In genomic region chr3:9340344-9340743, GRCm38 (mm10) we compare ENCODE assay signal across 8 mouse cellular contexts.
DNase-seq lines count a peak whose midpoint lies in the region; ATAC-seq and TF ChIP-seq lines count a peak whose summit lies in the region.

No protein-coding gene starts in this region.

- 0 out of 2 replicates have a peak, but pooled peaks cover 9% of the 10 kb centered on the region for H3K4me1 ChIP-seq in kidney, postnatal 0 days (replicated peaks; ENCODE audit: insufficient read depth, low read length)
- peaks cover 8% of the 10 kb centered on the region for H3K4me1 ChIP-seq in forebrain, embryonic 11.5 days (replicated peaks; ENCODE audit: control insufficient read depth, insufficient read depth, low read length)
- peaks cover 4% of the 10 kb centered on the region for H3K4me1 ChIP-seq in intestine, embryonic 16.5 days (ENCODE audit: control insufficient read depth, insufficient read depth, low read length)
- peaks cover 5% of the 10 kb centered on the region; the same call in 1 of the 2 replicates for H3K4me1 ChIP-seq in neural tube, embryonic 14.5 days (ENCODE audit: control insufficient read depth, insufficient read depth, low read length)

- H3K4me3 ChIP-seq in kidney, postnatal 0 days (replicated peaks; ENCODE audit: low read depth, low read length) = peak overlapping the region; percentile 24
- peak overlapping the region; percentile 23; the same call in 1 of the 2 replicates for H3K4me3 ChIP-seq in forebrain, embryonic 11.5 days (ENCODE audit: low read depth, low read length)
- peak overlapping the region; percentile 45 for H3K4me3 ChIP-seq in intestine, embryonic 16.5 days (ENCODE audit: low read length)
- H3K4me3 ChIP-seq in neural tube, embryonic 14.5 days (ENCODE audit: low read depth, low read length) = peak overlapping the region; percentile 27

- WGBS in kidney, postnatal 0 days = 20% methylated on average over 4 of the region's 4 CpGs
- 34% methylated on average over 4 of the region's 4 CpGs for WGBS in forebrain, embryonic 11.5 days
- 30% methylated on average over 4 of the region's 4 CpGs for WGBS in intestine, embryonic 16.5 days
- 30% methylated on average over 4 of the region's 4 CpGs for WGBS in neural tube, embryonic 14.5 days

- no peak for DNase-seq in kidney, postnatal 0 days (ENCODE audit: low spot score)
- DNase-seq in kidney, postnatal 4 days = no peak
- DNase-seq in forebrain, embryonic 11.5 days (ENCODE audit: low spot score) = no peak
- no peak for DNase-seq in spleen, adult 12 weeks (ENCODE audit: low spot score)
- DNase-seq in thymus, postnatal 25 days = no peak
- DNase-seq in right cerebral cortex, adult 18-20 months = no peak

- H3K36me3 ChIP-seq in kidney, postnatal 0 days (ENCODE audit: insufficient read depth, low read length) = no peaks in the 10 kb centered on the region
- no peaks in the 10 kb centered on the region for H3K36me3 ChIP-seq in forebrain, embryonic 11.5 days (ENCODE audit: control insufficient read depth, insufficient read depth, low read length)
- H3K36me3 ChIP-seq in intestine, embryonic 16.5 days (ENCODE audit: control insufficient read depth, insufficient read depth, low read length) = no peaks in the 10 kb centered on the region
- no peaks in the 10 kb centered on the region for H3K36me3 ChIP-seq in neural tube, embryonic 14.5 days (ENCODE audit: control insufficient read depth, insufficient read depth, low read length)

- no peak for ATAC-seq in kidney, postnatal 0 days (replicated peaks; ENCODE audit: low FRiP score, low read depth)
- ATAC-seq in forebrain, embryonic 11.5 days (replicated peaks; ENCODE audit: low FRiP score) = no peak
- ATAC-seq in intestine, embryonic 16.5 days = peak; percentile 47; the same call in 1 of the 2 replicates
- peak; percentile 57; the same call in 1 of the 2 replicates for ATAC-seq in neural tube, embryonic 14.5 days (ENCODE audit: low read depth)

- H3K27me3 ChIP-seq in kidney, postnatal 0 days (ENCODE audit: insufficient read depth, low read length) = no peaks in the 10 kb centered on the region
- H3K27me3 ChIP-seq in forebrain, embryonic 11.5 days (ENCODE audit: control insufficient read depth, insufficient read depth, low read length) = peaks cover 8% of the 10 kb centered on the region; the same call in 1 of the 2 replicates
- H3K27me3 ChIP-seq in intestine, embryonic 16.5 days (replicated peaks; ENCODE audit: control insufficient read depth, insufficient read depth, low read length) = 0 out of 2 replicates have a peak, but pooled peaks cover 2% of the 10 kb centered on the region
- peaks cover 3% of the 10 kb centered on the region for H3K27me3 ChIP-seq in neural tube, embryonic 14.5 days (ENCODE audit: control insufficient read depth, insufficient read depth, low read length)

- H3K4me2 ChIP-seq in kidney, postnatal 0 days (ENCODE audit: low read length) = peak overlapping the region; percentile 70
- H3K4me2 ChIP-seq in forebrain, embryonic 11.5 days (ENCODE audit: low read depth, low read length, severe bottlenecking) = peak overlapping the region; percentile 43; the same call in 1 of the 2 replicates
- peak overlapping the region; percentile 90 for H3K4me2 ChIP-seq in intestine, embryonic 16.5 days (ENCODE audit: low read depth, low read length)
- H3K4me2 ChIP-seq in neural tube, embryonic 14.5 days (ENCODE audit: low read depth, low read length) = peak overlapping the region; percentile 67

- H3K9ac ChIP-seq in kidney, postnatal 0 days (ENCODE audit: low read depth, low read length) = no peak overlapping the region
- peak overlapping the region; percentile 12; the same call in 1 of the 2 replicates for H3K9ac ChIP-seq in forebrain, embryonic 11.5 days (ENCODE audit: low read length)
- peak overlapping the region; percentile 62; the same call in 1 of the 2 replicates for H3K9ac ChIP-seq in intestine, embryonic 16.5 days (ENCODE audit: low read depth, low read length)
- H3K9ac ChIP-seq in neural tube, embryonic 14.5 days (replicated peaks; ENCODE audit: low read depth, low read length) = no peak overlapping the region; the same call in 1 of the 2 replicates

- peak; percentile 39; the same call in 1 of the 2 replicates for TF ChIP-seq CTCF in kidney, postnatal 0 days (IDR thresholded peaks at IDR 0.05; ENCODE audit: low read depth)

- no peak overlapping the region for H3K27ac ChIP-seq in kidney, postnatal 0 days
- no peak overlapping the region for H3K27ac ChIP-seq in forebrain, embryonic 11.5 days (ENCODE audit: low read depth, low read length)
- H3K27ac ChIP-seq in intestine, embryonic 16.5 days (ENCODE audit: low read length) = no peak overlapping the region
- H3K27ac ChIP-seq in neural tube, embryonic 14.5 days (ENCODE audit: low read depth, low read length) = no peak overlapping the region

- H3K9me3 ChIP-seq in kidney, postnatal 0 days (replicated peaks; ENCODE audit: low read length) = no peaks in the 10 kb centered on the region
- no peaks in the 10 kb centered on the region for H3K9me3 ChIP-seq in forebrain, embryonic 11.5 days (ENCODE audit: control insufficient read depth, low read length)
- H3K9me3 ChIP-seq in intestine, embryonic 16.5 days (ENCODE audit: control insufficient read depth, low read length) = no peaks in the 10 kb centered on the region
- H3K9me3 ChIP-seq in neural tube, embryonic 14.5 days (ENCODE audit: control insufficient read depth, low read length) = no peaks in the 10 kb centered on the region

Comparison
In these comparisons a context has a peak if more than half of its experiments do, and no peak if none do; other contexts are left out.
1. ATAC-seq: peak in intestine, embryonic 16.5 days (single experiment) and neural tube, embryonic 14.5 days (single experiment); none in kidney, postnatal 0 days (single experiment) and forebrain, embryonic 11.5 days (single experiment).
2. H3K9ac ChIP-seq: peak in forebrain, embryonic 11.5 days (single experiment) and intestine, embryonic 16.5 days (single experiment); none in kidney, postnatal 0 days (single experiment) and neural tube, embryonic 14.5 days (single experiment).
3. Peak in every context shown above with its lines, with median percentiles within 50 percentile points of each other: H3K4me2 ChIP-seq and H3K4me3 ChIP-seq.